Mouse (Mus musculus) ES-E14 (cell line): ENCODE data around the gene Ano2.

Experiments
- CHD2 ChIP-seq: IDR thresholded peaks from 2 replicates; pipeline ENCODE4 v1.6.1; 2014; ENCODE audit warnings: mild to moderate bottlenecking, low read depth, low read length, inconsistent platforms
- HCFC1 ChIP-seq: IDR thresholded peaks from 2 replicates; pipeline ENCODE4 v1.6.1; 2012; ENCODE audit warnings: low read length, inconsistent platforms, borderline replicate concordance; ENCODE audit not compliant: insufficient read depth
- MAFK ChIP-seq: IDR thresholded peaks from 2 replicates; pipeline ENCODE4 v1.6.1; 2014; ENCODE audit warnings: mild to moderate bottlenecking, low read depth, low read length, inconsistent platforms; ENCODE audit not compliant: insufficient read depth
- ZC3H11A ChIP-seq: IDR thresholded peaks from 2 replicates; pipeline ENCODE4 v1.6.1; 2012; ENCODE audit warnings: low read depth, mild to moderate bottlenecking, inconsistent platforms, low read length, borderline replicate concordance

GRCm38 (mm10) chr6:125922746-125923145 lies 232.5 kb downstream of the Ano2 start:
- TF ChIP-seq ZC3H11A (no peak), CHD2 (no peak), MAFK (no peak), HCFC1 (no peak)
